Mouse (Mus musculus) stomach, postnatal 0 days (tissue): ENCODE results near the gene Nenf.

ENCODE experiments used
- CTCF ChIP-seq: IDR thresholded peaks from 2 replicates; pipeline ENCODE4 v1.5.1; 2016; ENCODE audit warnings: antibody characterized with exemption, low read depth, mild to moderate bottlenecking, moderate library complexity
- EP300 ChIP-seq: optimal IDR thresholded peaks from 2 replicates; pipeline ENCODE3; 2016; ENCODE audit warnings: antibody characterized with exemption

GRCm38 (mm10) chr1:191272660-191273059, 45.3 kb downstream of the Nenf start:
- no peak for TF ChIP-seq CTCF
- no peak for TF ChIP-seq EP300
